Comparison of ENCODE assay signal across 21 mouse cellular contexts in the genomic region with DNA sequence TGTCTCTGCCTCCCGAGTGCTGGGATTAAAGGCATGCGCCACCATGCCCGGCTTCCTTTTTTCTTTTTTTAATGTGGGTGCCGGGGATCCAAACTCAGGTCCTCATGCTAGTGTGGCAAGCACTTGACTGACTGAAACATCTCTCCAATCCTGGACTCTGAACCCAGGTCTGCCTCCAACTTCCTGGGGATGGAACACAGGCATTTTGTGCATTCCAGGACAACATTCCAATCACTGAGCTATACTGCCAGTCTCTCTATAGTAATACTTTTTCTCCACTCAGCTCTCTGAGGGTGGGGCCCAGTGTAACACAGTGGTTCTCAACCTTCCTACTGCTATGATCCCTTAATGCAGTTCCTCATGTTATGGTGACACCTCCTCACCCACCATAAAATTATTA.
"Had no signal": no experiment of that assay in that cellular context is flagged by ENCODE, and none has a peak within 500 bp of the region (broad histone marks: within the 10 kb centered on the region; RNA-seq: fewer than 3 reads in every experiment).

No protein-coding gene starts in this region.

- DNase-seq: kidney, adult 11 months; kidney, adult 8-10 months; kidney, postnatal 25 days; left cerebral cortex, postnatal 4 days; lung, embryonic 14.5 days; lung, postnatal 10 days; lung, postnatal 36 days; right cerebral cortex, adult 18-20 months; right cerebral cortex, postnatal 14 days; right cerebral cortex, postnatal 4 days had no signal

- H3K4me2 ChIP-seq: kidney, embryonic 15.5 days; limb, embryonic 12.5 days; limb, embryonic 15.5 days; lung, embryonic 14.5 days; midbrain, embryonic 13.5 days; neural tube, embryonic 12.5 days; neural tube, embryonic 15.5 days had no signal

- H3K4me3 ChIP-seq: kidney, embryonic 15.5 days; layer of hippocampus, adult 2 months; limb, embryonic 12.5 days; limb, embryonic 15.5 days; midbrain, embryonic 10.5 days; midbrain, embryonic 13.5 days; neural tube, embryonic 12.5 days; neural tube, embryonic 15.5 days had no signal

- H3K36me3 ChIP-seq: midbrain, embryonic 13.5 days; neural tube, embryonic 15.5 days had no signal

- H3K9me3 ChIP-seq: kidney, embryonic 15.5 days; limb, embryonic 12.5 days; limb, embryonic 15.5 days; megakaryocyte, embryonic 14.5 days; midbrain, embryonic 10.5 days; neural tube, embryonic 12.5 days; neural tube, embryonic 15.5 days had no signal

- H3K27ac ChIP-seq: kidney, embryonic 15.5 days; layer of hippocampus, adult 2 months; limb, embryonic 12.5 days; limb, embryonic 15.5 days; liver, embryonic 14.5 days; neural tube, embryonic 12.5 days; neural tube, embryonic 15.5 days had no signal

- H3K27me3 ChIP-seq: kidney, embryonic 15.5 days; limb, embryonic 12.5 days; limb, embryonic 15.5 days; megakaryocyte, embryonic 14.5 days; midbrain, embryonic 13.5 days; neural tube, embryonic 12.5 days; neural tube, embryonic 15.5 days had no signal

- H3K9ac ChIP-seq: kidney, embryonic 15.5 days; limb, embryonic 12.5 days; limb, embryonic 15.5 days; liver, embryonic 14.5 days; liver, postnatal 0 days; lung, embryonic 14.5 days; midbrain, embryonic 13.5 days; neural tube, embryonic 12.5 days; neural tube, embryonic 15.5 days had no signal
